Mouse (Mus musculus) small intestine, adult 2 months (tissue): Measurements from ENCODE around the gene Cog4. TPM values are rescaled to one million over a fixed set of nuclear protein-coding genes. Genes with fewer than 3 reads are reported as not detected.

ENCODE experiments used
- H3K27ac ChIP-seq: fragments of 200-500 bp; 2 replicates; pipeline ENCODE4 v1.5.1; 2012; ENCODE audit warnings: low read depth, low read length, control low read depth, inconsistent platforms; ENCODE audit not compliant: insufficient read depth
- H3K27me3 ChIP-seq: fragments of 200-500 bp; 2 replicates; pipeline ENCODE4 v1.6.1; 2012; ENCODE audit warnings: mild to moderate bottlenecking, moderate library complexity, low read length, inconsistent platforms; ENCODE audit not compliant: control insufficient read depth, insufficient read depth
- H3K36me3 ChIP-seq: fragments of 200-500 bp; 2 replicates; pipeline ENCODE4 v1.6.1; 2012; ENCODE audit warnings: mild to moderate bottlenecking, low read length, control low read depth, inconsistent platforms; ENCODE audit not compliant: control insufficient read depth, insufficient read depth
- H3K4me1 ChIP-seq: fragments of 200-500 bp; 2 replicates; pipeline ENCODE4 v1.6.1; 2012; ENCODE audit warnings: low read length, inconsistent platforms, mixed read lengths; ENCODE audit not compliant: control insufficient read depth, insufficient read depth, insufficient read length
- H3K4me3 ChIP-seq: fragments of 200-500 bp; 2 replicates; pipeline ENCODE4 v1.5.1; 2012; ENCODE audit warnings: low read depth, mild to moderate bottlenecking, control low read depth, inconsistent platforms, low read length, moderate library complexity
- CTCF ChIP-seq: fragments of 200-500 bp; IDR thresholded peaks from 2 replicates; pipeline ENCODE4 v1.5.1; 2012; ENCODE audit warnings: low read depth, mild to moderate bottlenecking, control low read depth, inconsistent platforms, low read length, moderate library complexity, mixed read lengths; ENCODE audit not compliant: insufficient replicate concordance, insufficient read length; ENCODE audit errors: extremely low read depth
- POLR2A ChIP-seq: fragments of 200-500 bp; IDR thresholded peaks from 2 replicates; pipeline ENCODE4 v1.6.1; 2012; ENCODE audit warnings: low read depth, mild to moderate bottlenecking, control low read depth, inconsistent platforms, low read length, moderate library complexity
- WGBS: fragments of 180-500 bp; shearing (Covaris S2); methylation state at CpG from one replicate; pipeline ENCODE4 v1.1.7; 2018; 5-methylcytosine and 5-hydroxymethylcytosine counted together
- polyA plus RNA-seq: library from polyadenylated mRNA; depleted of rRNA; stranded (reverse); fragments of >200 nt; gene quantifications from 2 replicates; pipeline ENCODE4 v1.2.3, GENCODE M21; 2012; rRNA removed

Cog4 gene
- 13.5 and 21.6 TPM in 2 replicates for polyA plus RNA-seq

DNA sequence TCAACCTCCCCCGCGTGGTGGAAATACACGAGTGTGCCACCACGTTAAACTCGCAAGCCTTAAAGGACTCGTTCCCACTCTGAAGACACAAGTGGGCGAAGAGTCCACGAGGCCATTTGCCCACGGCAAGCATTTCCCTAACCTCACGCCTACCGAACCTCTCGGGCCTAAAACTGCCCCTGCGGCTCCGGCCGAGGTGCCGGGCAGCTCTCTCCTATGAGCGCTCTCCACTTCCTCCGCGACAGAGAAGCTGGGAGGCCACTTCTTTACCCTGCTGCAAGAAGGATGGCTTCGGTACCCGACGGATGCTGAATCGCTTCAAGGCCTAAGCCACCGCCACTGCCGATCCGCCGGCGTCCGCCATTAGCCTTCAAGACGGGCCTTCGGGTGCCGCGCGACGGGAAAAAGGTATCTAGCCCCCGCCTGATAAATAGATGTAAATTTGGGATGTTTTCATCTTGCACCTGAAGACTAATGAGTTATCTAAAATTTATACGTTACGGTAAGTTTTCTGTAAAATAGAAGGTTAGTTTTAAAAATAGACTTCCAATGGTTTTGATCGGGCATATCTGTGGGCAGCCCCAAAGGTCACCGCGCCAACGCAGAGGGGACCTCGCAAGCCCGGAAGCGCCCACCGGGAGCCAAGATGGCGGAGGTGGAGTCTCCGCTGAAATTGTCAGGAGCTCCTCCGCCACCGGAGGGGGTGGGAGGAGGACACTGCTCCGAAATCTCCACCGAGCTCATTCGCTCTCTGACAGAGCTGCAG, at the start of gene Cog4, which contains the start of gene Sf3b3:
Gene Cog4 (plus strand): TSS at position 196 of the 766 bp plus-strand sequence.
Gene Sf3b3 (minus strand): TSS at position 383 of the 766 bp plus-strand sequence.
- Histone ChIP-seq H3K27ac (peak within 1 kb of the TSS; percentile 69), H3K36me3 (peaks cover 41% of the 10 kb centered on the region), H3K4me1 (no peaks in the 10 kb centered on the region; the same call in 1 of the 2 replicates), H3K27me3 (no peaks in the 10 kb centered on the region), H3K4me3 (peak within 1 kb of the TSS; percentile 100)
- whole genome bisulfite sequencing: under 1% methylated on average over 53 of the region's 53 CpGs
- TF ChIP-seq POLR2A: peak; percentile 87
- no peak for TF ChIP-seq CTCF

DNA sequence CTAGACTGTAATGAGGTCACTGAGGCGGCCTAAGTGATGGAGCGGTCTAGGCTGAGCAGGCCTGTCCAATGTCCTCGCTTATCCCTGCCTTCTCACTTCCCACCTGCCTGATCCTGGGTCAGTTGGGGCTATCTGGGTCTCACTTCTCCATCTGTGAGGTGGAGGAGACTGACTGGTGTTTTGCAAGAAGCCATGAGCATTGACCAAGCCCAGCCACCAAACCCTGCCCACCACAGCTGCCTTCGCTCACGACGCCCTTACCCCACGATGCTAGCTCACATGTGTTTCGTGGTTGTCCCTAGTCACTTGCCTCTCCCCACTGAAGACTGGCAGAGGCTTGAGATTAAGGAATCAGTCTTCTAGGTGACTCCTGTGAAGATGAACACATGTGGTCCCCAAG, 49.3 kb upstream of the Cog4 start:
- H3K36me3 ChIP-seq: no peaks in the 10 kb centered on the region
- no peak overlapping the region for H3K4me3 ChIP-seq
- WGBS: 90% methylated on average over 8 of the region's 8 CpGs
- no peaks in the 10 kb centered on the region for H3K27me3 ChIP-seq
- TF ChIP-seq POLR2A: no peak
- TF ChIP-seq CTCF: no peak
- peaks cover 20% of the 10 kb centered on the region for H3K4me1 ChIP-seq
- H3K27ac ChIP-seq: no peak overlapping the region

DNA sequence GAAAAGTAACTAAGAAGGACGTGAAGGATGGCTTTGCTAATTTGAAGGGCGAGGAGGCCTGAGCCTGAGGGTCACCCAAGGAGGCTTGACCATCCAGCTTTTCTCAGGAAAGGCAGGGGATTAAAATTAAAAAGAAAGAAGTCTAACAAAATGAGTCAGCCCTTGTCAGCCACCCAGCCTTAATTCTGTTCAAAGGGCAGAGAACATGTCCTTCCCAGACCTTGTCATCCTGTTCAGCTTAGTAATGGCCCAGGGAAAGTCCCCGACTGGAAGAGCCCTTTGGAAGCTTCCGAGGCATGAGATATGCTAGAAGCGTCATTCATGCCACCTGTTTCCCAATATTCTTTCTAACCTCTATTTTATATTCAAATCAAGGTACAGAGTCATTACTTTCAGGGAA, 43.4 kb upstream of the Cog4 start:
- TF ChIP-seq POLR2A (no peak), CTCF (no peak)
- Histone ChIP-seq H3K4me1 (peaks cover 11% of the 10 kb centered on the region; the same call in 1 of the 2 replicates), H3K27ac (peak overlapping the region; percentile 70), H3K36me3 (no peaks in the 10 kb centered on the region), H3K27me3 (no peaks in the 10 kb centered on the region), H3K4me3 (no peak overlapping the region)
- WGBS: 56% methylated on average over 5 of the region's 5 CpGs

DNA sequence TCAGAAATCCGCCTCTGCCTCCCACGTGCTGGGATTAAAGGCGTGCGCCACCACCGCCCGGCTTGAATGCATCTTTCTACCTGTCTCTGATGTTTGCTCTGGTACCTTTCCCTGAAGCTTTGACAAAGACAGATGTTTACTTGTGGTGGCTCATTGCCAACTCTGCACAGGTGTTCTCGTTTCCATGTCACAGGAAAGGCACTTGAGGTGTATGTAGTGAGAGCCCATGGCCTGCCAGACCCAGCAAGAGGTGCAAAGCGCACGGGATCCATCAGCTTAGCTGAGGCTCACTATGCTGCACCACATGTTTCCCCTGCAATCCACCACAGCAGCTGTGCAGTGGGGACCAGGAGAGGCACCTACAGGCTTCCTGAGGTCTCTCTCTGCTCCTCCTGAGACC, 42.5 kb upstream of the Cog4 start:
- TF ChIP-seq POLR2A: no peak
- TF ChIP-seq CTCF: no peak
- Histone ChIP-seq H3K27ac (no peak overlapping the region), H3K27me3 (no peaks in the 10 kb centered on the region), H3K36me3 (no peaks in the 10 kb centered on the region), H3K4me3 (peak overlapping the region; percentile 7; the same call in 1 of the 2 replicates), H3K4me1 (peaks cover 11% of the 10 kb centered on the region; the same call in 1 of the 2 replicates)
- 44% methylated on average over 9 of the region's 9 CpGs for WGBS

DNA sequence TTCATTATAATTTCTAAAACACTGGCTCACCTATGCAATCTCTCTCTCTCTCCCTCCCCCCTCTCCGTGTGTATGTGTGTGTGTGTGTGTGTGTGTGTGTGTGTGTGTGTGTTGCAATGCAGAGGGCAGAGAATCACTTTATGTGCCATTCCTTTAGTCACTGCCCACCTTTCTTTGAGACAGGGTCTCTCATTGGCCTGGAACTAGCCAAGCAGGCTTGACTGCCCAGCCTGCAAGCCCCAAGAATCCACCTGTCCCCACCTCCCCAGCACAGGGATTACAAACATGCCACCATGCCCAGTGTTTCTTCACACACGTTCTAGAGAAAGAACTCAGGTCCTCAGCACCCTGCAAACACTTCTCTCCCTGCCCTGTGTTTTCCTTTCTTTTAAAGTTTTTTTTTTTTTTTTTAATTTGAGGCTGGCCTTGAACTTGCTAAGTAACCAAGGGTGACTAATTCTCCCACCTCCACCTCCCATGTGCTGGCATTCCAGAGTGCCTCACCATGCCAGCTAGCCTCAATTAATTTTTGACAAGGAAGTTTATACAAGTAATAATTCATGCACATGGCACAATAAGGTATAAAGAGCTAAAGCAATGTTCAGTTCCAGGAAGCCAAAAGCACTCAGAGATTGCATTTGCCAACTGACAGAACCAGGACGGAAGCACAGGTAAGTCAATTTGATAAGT, 41.4 kb upstream of the Cog4 start:
- Histone ChIP-seq H3K4me3 (peak overlapping the region; percentile 24; the same call in 1 of the 2 replicates), H3K27me3 (no peaks in the 10 kb centered on the region), H3K27ac (0 out of 2 replicates have a peak overlapping the region, but pooled peaks have one; percentile 26), H3K36me3 (peaks cover 8% of the 10 kb centered on the region), H3K4me1 (peaks cover 11% of the 10 kb centered on the region; the same call in 1 of the 2 replicates)
- WGBS: 27% methylated on average over 3 of the region's 3 CpGs
- TF ChIP-seq POLR2A (no peak), CTCF (no peak)

DNA sequence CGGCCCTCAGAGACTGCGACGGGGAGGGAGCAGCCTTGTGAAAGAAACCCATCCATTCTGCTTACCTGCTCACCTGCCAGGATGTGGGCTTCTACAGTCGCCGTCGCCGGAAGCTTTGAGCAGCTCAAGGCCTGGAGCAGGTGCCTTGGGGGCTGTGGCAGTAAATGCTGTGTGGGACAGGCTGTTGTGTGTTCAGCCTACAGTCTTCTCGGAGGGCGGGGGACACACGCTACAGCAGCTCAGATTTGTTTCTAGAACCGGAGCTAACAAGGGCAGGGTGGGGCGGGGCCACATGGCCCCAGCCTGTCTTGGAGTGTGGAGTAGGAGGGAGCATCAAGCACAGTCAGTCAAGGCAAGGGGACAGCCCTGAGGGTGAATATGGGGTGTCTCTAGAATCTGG, 40.7 kb upstream of the Cog4 start, which contains the start of gene Il34:
Gene Il34 (minus strand): TSS at position 256 of the 400 bp plus-strand sequence.
- H3K27me3 ChIP-seq: no peaks in the 10 kb centered on the region
- peaks cover 11% of the 10 kb centered on the region for H3K36me3 ChIP-seq
- H3K4me3 ChIP-seq: peak within 1 kb of the TSS; percentile 59
- WGBS: 7% methylated on average over 12 of the region's 12 CpGs
- TF ChIP-seq CTCF: no peak
- TF ChIP-seq POLR2A: no peak
- H3K4me1 ChIP-seq: peaks cover 11% of the 10 kb centered on the region; the same call in 1 of the 2 replicates
- 0 out of 2 replicates have a peak within 1 kb of the TSS, but pooled peaks have one; percentile 26 for H3K27ac ChIP-seq

DNA sequence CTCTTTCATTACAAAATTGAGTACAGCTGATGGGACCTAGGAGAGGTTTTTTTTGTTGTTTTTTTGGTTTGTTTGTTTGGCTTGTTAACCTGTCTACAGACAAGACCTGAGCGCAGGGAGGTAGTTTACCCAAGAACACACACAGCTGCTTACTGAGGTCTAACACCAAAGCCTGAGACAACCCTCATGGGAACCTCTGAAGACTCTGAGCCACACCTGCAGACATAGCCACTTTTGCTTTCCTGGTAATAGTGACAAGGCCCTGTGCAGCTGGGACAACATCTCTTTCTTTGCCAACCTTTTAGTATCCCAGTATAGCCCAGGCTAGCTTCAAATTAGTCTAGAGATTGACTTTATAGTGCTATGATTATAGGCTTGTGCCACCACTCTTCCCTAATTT, 40.3 kb upstream of the Cog4 start:
- TF ChIP-seq CTCF (no peak), POLR2A (no peak)
- Histone ChIP-seq H3K27me3 (no peaks in the 10 kb centered on the region), H3K36me3 (peaks cover 16% of the 10 kb centered on the region), H3K4me1 (peaks cover 11% of the 10 kb centered on the region; the same call in 1 of the 2 replicates), H3K4me3 (no peak overlapping the region), H3K27ac (no peak overlapping the region)
- WGBS: 61% methylated on average over 1 of the region's 1 CpGs
